Mouse (Mus musculus) kidney, adult 11 months (tissue): ENCODE results near the gene Ptpn1.

Experiments
- DNase-seq: peaks from one replicate; pipeline ENCODE4 v3.0.0; 2022

Ptpn1 gene

DNA sequence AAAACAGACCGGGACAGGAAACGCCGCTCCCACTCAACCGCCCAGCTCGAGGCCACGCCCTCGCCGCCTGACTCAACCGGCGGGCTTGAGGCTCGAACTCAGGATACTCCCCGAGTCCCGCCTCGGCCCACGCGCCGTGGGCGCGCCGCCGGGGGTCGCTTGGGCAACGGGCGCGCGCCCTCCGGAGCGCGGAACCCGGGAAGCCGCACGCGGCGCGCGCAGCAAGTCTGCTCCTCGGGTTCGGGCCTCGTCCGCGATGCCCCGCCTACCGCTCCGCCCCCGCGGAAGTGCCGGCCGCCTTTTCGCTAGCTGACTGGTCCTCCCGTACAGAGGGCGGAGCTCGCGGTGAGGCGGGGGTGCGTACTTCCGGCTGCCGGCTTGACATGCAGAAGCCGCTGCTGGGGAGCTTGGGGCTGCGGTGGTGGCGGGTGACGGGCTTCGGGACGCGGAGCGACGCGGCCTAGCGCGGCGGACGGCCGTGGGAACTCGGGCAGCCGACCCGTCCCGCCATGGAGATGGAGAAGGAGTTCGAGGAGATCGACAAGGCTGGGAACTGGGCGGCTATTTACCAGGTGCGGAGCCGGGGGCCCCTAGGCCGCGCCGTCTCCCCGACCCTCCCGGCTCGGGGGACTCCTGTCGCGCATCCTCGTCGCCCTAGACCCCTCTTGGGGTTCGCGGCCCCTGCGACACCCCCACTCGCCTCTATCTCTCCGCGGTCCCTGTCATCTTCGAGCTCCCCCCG lies at the start of gene Ptpn1:
Gene Ptpn1, plus strand, starts transcription at position 73 of the 742 bp plus-strand sequence.
- DNase-seq = peak; percentile 97

DNA sequence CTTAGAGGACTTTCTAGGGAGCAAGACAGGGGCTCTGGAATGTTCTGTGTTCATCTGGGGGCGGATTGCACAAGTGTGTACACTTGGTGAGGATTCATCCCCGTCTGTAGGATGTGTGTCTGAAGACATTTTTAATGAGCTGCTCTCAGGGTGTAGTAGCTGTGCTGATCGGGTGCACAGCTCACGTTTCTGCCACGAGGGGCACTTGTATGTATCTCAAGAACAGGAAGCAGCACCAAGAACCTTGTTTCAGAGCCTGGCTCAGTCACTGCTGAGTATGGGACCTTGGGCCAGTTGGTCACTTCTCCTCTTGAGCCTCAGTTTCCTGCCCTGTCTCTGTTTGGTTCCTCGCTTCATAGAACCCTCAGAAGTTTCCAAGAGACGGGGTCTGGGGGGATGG lies 45.4 kb upstream of the Ptpn1 start:
- no peak for DNase-seq

DNA sequence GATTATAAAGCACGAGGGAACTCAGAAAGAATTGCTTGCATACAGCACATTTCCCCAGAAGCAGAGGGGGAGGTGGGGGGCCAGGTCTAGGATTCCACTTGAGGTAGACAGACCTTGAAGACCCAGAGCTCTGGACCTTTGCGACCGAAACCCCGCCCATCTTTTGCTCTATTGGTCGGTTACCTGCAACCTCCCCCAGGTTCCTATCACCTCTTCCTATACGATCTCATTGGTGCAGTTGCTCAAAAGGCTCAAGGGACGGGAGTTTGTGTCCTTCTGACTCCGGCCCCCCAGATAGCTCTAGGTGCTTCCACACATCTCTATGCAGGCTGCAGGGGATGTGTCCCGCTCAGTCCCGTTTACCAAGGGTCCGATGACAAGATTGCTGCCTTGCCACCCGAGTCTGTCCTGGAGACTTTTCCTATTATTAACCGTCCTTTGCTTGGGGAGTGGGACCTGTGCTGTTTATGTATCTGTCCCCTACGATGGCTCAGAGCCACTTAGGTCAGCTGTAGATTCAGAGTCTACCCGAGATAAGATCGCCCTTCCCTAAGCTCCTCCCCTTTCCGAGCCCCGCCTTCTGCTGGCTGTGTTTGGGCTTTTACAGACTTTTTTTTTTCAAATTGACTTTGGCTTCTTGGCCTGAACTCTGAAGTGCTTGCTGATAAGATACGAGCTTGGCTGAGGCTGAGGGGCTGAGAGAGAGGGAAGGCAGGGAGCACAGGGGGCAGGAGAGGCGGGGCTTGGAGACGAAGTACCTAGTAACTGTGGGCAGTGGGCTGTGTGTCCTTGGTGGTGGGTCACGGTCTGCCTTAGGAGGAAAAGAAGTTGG lies 44.1 kb upstream of the Ptpn1 start:
- DNase-seq = peak; percentile 75

DNA sequence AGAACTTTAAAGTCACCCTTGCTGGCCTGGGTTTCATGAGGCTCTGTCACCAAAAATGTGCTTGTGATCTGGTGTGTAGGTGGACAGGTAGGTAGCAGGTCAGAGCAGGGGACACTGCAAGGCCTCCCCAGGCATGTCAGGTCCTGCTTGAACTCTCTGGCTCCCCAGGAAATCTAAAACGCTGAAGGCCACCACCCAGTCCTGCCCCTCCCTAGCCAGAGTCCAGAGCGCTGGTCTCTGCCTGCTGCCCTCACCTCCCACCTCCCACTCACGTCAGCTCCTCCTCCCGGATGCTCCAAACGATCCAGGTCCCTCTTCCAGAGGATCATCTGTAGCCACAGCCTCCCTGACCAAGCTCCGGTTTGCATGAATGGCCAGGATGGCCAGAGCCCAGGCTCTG lies 43.0 kb upstream of the Ptpn1 start:
- DNase-seq = no peak

DNA sequence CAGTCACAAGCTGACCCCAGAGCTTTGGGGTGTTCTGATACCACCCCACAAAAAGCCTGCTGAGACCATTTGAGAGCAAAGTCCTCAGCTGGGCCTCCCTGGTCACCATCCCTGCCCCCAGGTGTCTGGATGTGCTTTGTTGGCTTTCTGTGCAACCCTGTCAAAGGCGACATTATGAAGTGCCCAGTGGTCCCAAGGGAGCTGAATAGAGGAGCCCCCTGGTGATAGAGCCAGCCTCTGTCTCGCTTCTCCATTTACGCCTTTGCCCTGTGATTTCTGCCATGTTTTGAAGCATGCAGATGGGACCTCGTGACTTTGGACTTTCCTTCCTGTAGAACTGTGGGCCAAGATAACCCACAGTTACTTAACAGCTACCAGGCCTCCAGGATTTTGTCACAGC lies 42.0 kb upstream of the Ptpn1 start:
- no peak for DNase-seq

DNA sequence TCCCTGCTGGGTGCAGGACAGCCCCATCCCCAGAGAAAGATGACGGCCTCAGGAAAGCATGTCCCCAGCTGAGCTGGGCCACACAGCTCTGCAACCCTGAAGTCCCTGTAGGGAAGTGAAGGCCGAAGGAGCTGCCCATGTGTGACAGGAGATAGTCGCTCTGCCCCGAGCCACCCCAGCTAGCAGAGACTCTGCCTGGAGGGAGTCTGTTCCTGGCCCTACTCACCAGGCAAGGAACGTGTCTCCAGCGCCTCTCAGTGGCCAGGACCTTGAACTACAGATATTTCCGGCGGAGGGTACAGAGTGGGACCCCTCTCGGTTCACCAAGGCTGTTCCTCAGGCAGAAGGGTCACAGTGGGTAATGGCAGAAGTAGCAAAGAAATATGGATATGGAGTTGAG lies 39.9 kb upstream of the Ptpn1 start:
- DNase-seq = peak; percentile 41

DNA sequence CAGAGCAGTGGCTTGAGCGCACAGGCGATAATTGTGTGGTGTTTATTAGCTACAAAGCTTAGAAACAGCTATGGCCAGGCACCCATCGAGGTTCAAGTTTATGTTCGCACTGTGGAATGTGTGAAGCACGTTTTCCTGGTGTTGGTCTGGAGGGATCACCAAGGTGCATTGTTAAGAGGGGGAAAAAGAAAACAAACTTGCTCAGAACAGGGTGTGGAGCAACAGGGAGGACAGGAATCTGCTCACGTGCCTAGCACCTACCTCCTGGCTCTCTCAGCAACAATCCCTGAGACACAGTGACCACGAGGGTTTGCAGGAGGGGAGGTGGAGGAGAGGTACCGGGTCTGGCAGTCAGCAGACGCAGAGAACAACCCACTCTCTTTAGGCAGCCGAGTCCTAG lies 38.2 kb upstream of the Ptpn1 start:
- no peak for DNase-seq

DNA sequence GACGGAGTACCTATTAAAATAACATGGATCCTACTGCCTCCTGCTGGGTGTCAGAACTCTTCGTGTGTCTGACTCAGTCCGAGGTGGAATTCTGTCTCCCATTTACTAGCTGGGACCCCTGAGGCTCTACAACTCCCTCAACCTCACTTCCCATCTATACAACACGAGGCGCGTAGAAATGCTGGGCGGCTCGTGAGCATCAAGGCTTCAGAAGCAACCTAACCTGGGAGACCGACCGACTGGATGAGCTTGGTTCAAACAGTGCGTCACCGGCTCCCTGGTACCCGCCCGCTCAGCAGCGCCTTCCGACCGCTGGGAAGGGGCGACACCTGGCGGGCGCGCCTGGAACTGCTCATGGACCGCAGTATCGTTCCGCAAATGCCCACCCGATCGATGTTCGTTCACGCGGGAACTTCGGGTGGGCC lies 36.9 kb upstream of the Ptpn1 start:
- peak; percentile 62 for DNase-seq

DNA sequence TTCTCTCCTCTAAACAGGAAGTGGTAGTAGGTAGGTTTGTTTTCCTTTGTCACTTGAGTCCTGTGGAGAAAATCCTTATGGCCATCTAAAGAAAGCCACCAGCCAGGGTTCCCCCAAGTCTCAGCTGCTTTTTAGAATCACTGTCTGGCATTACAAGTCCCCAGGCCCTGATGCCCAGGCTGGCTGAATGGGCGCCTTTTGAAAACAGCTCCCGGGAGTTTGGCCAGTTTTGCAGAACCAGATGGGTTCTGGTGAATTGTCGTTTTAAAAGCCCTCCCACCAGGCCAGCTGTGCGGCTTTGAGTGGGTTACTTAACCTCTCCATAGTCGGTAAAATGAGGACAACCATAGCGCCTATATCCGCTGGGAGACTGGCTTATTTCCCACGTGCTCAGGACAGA lies 34.0 kb upstream of the Ptpn1 start:
- DNase-seq = no peak

DNA sequence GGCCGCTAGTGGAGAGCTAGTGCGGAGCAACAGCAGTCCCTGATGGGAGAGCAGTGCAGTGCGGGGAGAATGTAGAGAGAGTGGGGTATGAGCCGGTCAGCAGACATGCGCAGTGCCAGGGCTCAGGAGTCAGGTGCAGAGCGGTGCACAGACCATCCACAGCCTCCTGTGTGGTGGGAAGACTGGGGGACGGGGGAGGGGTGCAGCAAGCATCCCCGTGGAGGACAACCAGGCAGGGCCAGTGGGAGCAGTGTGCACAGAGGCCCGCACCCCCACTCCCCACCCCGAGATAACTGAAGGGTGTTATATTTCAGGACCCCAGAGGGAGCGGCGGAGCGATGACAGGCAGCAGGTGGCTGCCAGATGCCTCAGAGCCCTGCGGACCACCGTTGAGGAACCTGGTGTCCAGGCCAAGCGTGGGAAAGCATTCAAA lies 31.9 kb upstream of the Ptpn1 start:
- DNase-seq = no peak

DNA sequence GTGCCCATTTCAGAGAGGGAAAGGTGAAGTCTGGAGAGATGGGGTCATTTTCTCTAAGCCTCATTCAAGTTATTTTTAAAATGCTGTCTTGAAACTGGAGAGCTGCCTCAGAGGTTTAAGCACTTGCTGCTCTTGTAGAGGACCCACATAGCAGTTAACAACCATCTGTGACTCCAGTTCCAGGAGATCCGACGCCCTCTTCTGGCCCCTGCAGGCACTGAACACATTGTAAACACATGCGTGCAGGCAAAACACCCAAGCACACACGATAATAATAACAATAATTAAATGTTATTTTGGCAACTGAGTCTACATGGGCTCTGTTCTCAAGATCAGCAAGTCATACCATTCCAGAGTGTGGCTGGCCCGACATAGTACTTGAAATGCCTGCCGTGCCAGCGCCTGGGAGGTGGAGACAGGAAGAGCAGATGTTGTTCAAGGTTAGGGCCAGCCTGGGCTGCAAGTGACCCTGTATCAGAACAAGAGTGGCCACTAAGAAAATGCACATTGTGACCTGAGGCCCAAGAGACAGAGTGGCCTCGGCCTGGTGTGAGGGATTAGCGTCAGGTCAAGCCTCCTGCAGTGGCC lies 29.6 kb upstream of the Ptpn1 start:
- no peak for DNase-seq

DNA sequence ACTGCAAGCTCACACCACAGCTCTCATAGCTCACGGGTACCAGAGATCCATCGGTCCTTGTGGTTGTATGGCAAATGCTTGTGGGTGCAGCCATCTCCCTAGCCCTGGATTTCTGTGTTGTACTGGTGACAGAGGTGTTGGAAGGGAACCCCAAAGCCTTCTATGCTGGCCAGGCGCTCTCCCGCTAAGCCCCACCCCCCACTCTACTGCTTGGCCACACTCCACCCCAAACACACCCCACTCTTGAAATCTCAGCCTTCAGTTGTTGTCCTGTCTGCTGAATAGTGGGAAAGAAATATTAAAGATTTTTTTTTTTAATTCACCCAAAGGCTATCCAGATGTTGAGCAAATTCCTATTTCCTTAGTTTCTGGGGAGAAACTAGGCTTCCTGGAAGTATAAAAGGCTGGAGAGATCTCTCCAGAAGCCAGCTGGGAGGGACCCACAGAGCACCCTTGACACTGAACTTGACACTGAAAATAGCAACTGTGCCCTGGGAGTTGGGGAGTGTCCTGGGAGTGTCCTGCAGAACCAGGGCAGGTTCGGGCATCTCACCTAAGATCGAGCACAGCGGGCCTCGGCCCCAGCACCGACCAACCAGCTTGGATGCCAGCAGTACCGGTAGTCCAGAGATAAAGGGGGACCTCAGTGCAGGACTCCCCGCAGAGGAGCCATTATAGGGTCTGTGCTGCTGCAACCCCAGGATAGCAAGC lies 28.5 kb upstream of the Ptpn1 start:
- DNase-seq = no peak

DNA sequence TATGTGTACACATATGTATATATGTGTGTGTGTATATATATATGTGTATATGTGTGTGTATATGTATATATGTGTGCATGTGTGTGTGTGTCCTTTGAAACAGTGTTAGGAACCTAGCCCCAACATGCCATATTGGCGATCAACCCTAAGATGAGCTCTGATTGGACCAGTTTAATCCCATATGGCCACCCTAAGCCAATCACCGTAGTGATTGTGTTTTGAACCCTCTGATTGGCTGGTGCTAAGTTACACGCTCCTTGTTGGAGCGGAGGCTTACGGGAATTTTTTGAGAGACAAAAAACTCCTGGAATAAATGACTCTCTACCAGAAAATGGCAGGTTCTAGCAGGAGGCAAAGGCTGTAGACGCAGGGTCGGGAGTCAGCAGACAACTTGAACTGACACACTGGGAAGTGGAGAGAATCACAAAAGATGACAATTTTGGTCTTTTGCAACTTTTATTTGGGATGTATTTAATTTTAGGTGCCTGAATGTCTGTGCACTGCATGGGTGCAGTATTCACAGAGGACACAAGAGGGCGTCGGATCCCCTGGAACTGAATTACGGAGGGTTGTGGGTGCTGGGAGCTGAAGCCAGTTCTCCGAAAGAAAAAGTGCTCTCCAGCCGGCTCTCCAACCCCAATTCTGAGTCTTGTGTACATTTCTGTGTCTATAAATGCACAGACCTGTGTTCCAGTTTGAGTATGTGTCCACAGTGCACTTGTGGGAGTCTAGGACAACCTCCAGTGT lies 27.1 kb upstream of the Ptpn1 start:
- DNase-seq = no peak

DNA sequence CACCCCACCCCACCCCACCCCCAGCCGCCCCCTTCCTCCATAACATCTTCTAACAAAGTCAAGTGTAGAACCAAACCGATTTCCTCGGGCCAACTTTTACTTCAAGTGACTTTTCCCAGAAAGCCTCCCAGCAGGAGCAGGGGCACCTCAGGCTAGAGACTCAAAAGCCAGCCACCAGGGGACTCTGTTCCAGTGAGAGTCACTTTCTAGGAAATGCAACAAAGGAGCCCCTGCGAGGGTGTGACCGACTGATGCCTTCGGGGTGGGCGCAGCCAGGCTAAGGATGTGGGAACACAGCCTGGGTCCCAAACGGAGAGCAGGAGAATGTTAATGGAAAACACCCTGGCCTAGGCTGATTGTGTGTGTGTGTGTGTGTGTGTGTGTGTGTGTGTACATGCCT lies 26.3 kb upstream of the Ptpn1 start:
- DNase-seq = no peak

DNA sequence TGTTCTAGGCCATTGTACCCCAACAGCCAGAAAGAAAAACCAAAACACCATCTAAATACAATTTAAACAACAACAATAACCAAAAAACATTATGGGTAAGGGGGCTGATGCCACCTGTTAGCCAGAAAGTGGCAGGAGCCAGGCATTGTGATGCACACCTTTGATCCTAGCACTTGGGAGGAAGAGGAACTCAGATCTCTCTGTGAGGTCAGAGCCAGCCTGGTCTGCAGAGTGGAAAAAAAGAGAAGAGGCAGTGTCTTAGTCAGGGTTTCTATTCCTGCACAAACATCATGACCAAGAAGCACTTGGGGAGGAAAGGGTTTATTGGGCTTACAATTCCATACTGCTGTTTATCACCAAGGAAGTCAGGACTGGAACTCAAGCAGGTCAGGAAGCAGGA lies 25.1 kb upstream of the Ptpn1 start:
- no peak for DNase-seq

DNA sequence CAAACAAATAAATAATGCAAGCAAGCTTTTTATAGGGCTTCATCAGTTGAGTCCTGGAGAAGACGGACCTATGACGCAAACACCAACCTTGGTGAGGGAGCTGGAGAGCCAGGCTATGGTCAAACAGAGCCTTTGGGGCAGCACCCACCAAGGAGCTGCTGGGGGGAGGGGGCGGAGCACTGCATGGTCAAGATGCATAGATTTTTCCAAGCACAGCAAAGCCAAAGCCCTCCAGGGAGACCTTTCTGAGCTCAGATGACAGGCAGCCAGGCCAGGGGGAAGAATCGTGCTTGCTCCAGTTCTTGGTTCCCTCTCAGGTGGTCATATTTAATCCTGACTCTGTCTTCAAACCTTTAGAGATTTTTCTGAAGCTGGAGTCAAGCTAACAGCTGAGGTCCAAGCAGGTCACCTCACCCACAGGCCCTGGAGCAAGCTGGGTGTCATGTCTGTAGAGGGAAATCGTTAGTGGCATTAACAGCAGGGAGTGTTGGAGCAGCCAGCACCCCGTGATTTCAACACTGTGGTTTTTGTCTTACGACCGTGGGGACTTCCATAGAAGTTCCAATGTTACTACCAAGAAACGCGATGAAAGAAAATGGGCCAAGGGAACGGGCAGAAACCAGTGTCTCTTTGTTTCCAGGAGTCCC lies 22.2 kb upstream of the Ptpn1 start:
- no peak for DNase-seq

DNA sequence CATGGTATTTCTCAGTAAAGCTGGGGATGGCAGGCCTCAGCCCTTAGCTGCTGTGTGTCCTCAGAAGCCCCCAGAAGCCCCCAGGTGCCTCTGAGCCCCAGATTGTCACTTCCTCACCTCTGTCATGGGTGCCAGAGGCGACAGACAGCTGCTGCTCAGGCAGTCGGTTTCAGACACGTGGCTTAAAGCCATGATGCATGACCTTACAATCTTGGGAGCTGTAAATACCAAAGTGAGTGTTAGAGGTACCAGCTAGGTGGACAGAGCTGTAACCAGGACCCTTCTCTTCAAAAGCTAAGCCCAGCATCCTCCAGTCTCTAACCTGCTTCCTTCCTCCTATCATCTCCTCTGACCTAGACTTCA lies 21.7 kb upstream of the Ptpn1 start:
- DNase-seq = no peak

DNA sequence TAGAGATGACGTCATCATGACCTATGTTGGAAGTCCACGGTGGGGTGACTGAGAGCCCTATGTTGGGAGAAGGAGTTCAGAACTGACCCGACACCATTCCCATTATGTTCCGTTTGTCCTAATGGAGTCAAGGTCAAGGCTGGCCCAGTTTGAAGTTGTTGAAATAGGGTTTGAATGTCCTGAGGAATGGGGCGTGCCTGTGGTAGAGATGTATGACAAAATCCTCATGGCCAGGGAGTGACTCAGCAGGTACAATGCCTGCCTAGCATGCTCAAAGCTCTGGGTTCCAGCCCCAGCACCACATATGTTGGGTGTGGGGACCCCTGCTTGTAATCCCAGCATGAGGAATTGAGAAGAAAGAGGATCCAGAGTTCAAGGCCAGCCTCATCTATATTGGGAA lies 20.3 kb upstream of the Ptpn1 start:
- DNase-seq = no peak

DNA sequence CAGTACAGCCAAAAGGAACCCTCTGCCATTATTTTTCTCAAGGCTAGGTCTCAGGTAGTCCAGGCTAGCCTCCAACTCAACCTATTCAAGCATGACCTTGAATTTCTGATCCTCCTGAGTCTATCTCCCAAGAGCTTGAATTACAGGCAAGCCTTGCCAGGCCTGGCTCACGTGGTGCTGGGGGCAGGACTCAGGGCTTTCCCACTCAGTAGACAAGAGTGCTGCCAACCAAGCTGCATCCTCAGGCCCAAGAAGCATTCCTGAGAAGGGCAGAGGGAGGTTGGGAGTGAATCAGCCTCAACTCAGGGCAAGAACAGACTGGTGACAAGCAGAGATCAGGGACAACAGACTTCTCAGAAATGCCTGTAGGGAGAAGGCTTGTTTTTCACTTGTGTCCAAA lies 12.8 kb upstream of the Ptpn1 start:
- DNase-seq = no peak

DNA sequence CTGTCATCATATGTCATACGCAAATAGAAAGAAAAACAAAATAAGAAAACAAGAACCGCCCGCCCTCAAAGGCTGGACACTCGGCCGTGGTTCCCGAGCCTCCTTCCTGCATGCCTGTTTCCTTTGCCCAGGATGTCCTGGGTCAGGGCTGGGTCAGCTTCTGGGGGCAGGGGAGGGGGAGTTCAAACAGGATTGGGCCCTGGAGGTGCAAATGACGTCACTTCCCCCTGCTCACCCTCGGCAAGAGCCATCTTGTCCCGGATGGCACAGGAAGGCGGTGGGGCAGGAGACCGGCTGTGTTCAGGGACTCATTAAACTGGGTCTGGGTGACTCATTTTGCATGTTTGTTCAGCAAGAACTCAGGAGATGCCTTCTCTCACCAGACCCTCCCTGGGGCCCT lies 11.8 kb upstream of the Ptpn1 start:
- peak; percentile 53 for DNase-seq

DNA sequence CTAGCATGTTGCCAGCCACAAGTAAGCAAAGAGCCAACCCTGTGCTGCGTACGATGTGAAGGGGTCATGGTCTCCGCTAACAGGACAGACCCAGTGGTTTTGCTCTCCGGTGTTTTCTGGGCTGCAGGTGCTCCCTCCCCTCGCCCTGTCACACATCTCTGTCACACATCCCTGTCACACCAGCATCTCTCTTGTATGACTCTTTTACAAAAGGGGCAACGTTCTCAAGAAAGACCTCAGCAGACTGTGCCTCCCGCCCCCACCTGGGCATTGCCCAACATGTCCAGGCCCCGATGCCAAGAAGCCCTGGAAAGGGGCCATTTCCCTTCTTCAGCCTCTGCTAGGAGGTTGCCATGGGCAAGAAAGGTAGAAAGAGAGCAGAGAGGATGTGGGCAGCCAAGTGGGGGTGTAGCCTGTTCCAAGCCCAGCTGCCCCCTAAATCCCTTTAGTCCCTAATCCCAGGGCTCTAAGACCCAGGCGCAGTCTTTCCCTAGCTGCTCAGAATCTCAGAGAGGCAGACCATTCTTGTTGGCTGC lies 10.8 kb upstream of the Ptpn1 start:
- no peak for DNase-seq

DNA sequence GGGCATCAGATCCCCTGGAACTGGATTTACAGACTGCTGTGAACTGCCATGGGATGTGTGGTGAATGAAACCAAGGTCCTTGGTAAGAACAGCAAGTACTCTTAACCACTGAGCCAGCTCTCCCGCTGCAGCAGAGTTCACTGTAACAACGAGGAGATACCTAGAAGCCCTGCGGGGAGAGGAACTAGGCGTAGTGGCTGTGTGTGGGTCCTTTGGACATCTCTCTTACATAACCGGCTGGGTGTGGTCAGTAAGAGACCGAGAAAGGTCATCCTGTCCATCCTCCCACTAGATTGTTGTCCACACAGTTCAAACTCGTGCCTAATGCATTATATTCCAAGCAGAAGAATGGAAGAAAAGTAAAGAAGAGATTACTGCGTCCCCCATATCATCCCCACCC lies 10.0 kb upstream of the Ptpn1 start:
- no peak for DNase-seq
